Mouse (Mus musculus) ovary, postnatal 14 days (tissue): ENCODE measurements at regions not wholly inside any gene's neighbourhood (a gene's known extent, or its start where the extent isn't known, plus 50 kb on each side); places are given as distances from the start of the nearest gene placed in this dataset.

ENCODE experiments used
- DNase-seq: peaks from one replicate; pipeline ENCODE4 v3.0.0; 2022; ENCODE audit warnings: low spot score

DNA sequence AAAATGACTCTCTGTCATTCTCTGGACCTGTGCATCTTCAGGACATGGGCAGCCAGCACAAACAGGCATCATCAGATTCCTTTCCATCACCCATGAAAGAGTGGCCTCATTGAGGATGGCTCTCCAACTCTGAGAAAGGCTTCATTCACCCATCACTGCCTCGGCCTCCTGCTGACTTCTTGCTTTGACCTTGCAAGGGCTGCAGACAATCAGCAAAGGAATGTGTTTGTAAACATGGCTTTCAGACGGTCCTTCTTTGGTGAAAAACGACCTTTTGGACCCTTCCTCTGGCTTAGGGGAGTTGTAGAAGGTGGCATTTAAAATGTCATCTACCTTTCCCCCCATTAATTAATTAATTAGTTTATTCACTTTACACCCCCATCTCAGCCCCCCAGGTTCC, 134.3 kb downstream of the Moxd1 start:
- DNase-seq: no peak

DNA sequence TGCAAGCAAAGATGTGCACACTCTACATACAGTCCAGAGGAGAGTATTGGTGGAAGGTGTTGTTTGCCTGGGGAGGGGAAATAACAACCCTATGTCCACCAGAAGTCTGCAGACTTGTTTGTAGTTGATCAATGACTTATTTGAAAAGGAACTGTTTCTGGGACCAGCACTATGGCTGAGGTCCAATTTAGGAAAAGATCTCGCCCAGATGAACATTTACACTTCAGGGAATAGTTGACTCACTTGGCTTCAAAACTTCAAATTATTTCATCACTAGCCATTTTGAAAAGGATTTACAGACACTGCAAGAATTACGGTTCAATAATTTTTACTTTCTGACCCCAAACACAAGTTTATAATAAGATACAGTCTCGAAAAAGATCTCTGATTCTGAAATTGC, 138.1 kb downstream of the Moxd1 start:
- no peak for DNase-seq

DNA sequence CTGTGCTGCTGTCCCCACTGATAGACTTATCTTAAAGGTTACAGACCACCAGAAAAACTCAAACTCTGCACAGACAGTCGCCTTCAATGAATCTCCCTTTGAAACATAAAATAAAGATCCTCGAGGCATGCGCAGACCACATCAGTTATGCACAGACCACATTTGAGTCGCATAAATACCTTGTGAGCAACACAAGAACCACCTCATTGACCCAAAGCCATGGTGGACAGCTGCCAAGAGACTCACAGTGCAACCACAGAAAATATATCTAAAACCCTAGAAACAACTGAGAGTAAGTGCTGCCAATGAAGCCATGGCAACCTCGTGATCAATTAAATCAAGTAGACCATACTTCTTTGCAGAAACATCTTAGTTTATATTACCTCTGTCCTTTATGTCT, 142.1 kb downstream of the Moxd1 start:
- DNase-seq: no peak

DNA sequence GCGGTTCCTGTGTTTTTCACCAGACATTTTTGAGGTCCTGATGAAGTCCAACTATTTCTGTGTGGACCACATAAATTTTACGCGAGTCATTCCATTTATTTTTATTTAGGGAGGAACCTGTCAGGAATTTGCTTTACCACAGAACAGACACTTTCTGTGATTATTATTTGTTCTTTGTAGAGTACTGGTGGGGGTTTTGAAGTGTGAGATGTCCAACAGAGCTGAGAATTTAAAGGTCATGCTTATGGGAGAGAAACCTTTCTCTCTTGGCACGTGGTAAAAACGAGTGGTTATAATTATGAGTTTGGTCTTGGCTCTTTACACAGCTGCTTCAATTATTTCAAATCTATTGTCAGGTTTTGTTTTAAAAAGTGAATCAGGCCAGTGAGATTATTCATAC, 143.7 kb downstream of the Moxd1 start:
- no peak for DNase-seq

DNA sequence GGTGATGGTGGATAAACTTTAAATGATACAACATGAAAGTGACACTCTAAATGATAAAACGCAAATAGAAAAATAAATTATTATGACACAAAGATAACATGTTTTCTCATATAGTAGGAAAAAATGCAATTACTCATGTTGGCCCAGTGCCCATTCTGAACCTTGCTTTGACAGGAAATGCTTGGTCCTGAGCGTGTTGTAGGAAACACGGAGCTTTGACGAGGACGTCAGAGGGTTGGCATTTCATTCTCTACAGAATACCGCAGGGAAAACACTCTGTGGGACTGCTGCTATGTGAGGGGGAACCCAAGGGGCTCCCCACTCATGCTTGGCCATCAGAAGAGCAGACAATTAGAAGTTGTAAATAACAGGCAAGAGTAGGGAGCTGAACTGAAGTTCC, 150.6 kb downstream of the Moxd1 start:
- no peak for DNase-seq

DNA sequence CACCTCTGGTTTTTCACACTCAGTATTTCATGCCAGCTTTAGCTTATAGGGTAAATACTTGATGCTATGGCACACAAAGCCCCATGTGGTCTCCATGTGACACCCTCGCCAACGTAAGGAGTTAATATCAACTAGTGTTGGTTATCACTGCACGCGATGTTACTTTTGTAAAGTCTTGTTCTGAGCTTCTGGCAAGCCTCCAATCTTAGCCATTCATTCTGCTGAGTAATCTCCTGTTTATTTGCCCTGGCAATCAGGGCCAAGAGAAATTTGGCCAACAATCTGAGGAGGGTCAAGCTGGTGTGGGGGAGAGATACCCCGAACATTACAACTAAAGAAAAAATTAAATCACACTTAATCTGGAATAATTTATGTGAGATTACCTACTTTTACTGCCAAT, 156.0 kb downstream of the Moxd1 start:
- peak; percentile 31 for DNase-seq

DNA sequence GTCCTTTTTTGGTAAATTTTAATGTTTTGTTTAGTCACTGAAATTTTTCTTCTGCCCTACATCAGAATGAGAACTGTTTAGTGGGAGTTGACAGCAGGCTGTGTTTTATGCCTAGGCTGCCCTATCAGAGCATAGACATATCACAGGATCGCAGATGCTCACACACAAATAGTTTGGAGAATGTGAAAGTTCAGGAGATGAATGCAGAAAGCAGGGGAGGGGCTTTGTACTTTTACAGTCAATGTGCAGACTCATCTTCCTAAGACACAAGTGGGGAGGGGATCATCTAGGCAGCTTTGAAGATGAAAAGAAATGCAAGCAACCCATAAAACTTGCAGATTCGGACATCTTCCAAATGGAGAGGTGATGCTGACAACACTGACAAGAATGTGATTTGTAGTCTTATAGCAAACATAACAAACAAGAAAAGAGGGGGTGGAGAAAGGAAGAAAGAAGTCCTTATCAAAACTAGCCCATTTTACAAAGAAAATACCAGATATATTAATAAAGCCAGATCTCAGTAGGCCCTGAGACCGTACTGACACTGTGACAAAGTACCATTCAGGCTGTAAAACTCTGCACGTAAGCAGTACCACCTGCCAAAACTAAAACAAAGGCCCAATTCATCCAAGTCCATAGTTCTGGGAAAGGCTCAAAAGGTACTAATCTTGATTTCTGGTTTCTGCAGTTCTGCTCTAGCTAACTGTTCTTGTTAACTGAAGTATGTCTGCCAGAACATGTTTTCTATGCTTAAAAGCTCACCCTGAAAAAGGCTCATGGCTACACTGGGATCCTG, 157.4 kb downstream of the Moxd1 start:
- DNase-seq: no peak

DNA sequence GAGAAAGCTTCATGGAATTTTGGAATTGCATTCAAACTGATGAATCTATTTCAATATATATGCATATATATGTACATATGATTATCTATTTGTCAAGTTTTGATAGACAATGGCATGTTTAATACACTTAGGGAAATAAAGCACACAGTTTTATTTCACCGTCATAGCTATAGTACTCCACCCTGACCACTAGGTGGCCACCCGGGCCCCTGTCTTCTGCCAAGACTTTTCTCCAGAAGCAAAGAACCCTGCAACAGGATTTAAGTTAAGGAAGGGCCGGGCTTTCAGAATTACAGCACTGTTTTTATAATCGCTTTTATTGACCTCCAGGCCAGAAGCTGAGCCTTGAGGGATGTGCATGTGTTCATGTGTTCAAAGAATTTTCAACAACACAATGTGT, 158.6 kb downstream of the Moxd1 start:
- DNase-seq: no peak

DNA sequence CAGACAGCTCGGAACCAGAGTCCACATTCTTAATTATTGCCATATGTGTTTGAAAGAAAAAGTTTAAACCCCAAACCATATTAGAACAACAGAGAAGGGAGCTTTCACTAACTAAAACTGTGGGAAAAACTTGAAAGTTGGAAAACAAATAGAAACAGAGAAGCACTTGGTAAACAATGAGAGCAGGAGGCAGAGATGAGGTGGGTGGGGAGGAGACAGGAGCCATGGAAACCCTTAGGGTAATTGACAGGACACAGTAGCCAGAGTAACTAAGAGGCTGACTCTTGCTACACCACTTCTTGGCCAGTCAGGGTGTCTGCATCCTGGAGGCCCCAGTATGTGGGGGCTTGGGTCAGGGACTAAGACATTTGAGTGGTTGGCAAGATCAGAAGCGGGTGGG, 160.7 kb downstream of the Moxd1 start:
- DNase-seq: no peak

DNA sequence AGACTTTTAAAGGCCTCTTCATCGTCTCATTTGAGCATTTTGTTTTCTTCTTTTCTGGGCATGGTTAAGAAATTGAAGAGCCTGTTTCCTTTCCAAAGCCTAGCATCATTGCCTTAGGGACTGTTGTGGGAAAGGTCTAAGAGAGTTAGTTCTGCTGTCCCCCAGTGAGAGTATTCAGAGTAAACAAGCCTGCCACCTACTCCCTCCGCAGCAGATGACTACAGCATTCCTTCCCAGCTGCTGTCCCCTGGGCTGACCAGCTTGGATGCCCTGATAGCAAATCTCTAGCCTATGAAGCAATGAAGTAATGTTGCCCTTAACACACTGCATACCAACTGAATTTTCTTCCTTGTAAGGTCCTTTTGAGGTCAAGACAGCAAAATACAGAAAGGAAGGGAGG, 164.9 kb downstream of the Moxd1 start:
- no peak for DNase-seq

DNA sequence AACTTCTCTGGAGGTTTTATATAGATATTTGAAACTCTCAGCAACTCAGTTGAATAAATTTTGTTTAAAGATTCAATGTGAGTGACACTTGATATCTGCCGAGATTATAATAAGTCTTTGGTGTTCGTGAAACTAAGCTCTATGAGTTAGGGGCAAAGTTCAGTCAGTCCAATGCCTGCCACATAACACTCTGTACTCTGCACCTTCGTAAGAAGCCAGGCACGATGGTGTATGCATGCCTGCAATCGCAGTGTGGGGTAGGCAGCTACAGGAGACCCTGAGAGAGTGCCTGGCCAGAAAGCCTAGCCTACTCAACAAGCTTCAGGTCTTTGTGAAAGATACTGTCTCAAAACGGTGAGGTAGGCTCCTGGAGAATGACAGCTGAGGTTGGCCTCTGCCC, 167.7 kb downstream of the Moxd1 start:
- no peak for DNase-seq

DNA sequence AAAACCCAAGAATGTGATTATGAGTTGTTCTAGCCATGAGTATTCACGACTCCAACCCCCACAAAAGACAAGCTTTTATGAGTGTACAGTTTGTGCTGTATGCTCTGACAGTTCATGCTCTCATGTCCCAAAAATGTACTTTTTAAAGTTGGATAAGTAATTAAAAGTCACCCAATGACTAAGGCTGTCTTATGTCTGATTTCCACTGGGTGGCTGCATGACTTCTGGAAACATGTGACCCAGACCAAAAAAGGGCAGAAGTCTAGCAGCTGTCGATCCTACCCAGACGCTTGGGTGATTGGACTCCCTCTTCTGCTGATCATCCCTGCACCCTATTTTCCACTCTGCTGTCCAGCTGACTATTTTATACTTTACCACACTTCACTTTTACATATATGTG, 168.7 kb downstream of the Moxd1 start:
- no peak for DNase-seq

DNA sequence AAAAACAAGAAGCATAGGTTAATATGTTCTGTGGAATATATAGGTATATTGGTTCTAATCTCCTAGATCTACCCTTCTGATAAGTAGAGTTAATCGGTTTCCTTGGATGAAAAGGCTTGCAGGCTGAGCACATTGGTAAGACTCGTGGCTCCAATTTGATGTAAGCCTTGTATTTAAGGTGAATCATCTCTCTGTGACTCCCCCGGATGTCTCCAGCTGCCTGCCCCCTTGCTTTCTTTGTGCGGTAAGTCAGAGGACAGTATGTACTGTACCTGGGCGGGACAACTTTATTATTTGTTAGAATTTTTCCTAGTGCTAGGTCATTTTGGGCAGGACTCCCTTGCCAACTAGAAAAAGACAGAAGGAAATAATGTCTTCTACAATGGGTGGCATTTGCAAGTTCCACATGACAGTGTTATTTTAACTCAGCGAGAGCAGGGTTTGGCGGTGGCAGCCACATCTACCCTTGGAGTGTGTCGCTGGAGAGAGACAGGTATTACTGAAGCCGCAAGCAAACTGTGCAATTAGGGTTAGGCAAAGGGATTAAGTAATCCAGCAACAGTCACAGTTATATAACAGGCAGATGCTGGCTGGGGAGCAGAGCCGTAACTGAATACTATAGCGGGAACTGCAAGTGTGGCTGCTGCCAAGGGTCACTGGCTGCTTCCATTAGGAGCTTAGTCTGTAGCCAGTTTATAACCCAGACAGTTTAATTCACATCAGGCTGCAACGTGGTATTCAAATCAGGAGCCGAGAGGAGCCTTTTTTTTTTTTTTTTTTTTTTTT, 172.9 kb downstream of the Moxd1 start:
- no peak for DNase-seq

DNA sequence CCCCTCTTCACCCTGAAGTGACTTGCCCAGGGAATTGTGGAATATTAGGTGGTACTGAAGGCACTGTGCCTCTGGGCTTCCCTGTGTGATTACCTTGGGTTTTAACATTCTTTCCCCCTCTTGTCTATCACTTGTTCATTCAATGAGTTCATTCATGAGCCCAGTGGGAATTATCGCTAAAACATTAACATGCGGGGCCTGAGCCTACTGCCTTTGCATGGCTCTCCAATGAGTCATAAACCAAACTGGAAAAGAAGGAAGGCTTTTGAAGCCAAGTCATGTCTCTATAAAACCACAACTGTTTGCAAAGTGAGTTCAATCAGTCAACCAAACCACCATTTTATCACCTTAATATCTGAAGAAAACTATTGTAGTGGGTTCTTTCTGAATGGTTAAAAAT, 173.8 kb downstream of the Moxd1 start:
- DNase-seq: no peak

DNA sequence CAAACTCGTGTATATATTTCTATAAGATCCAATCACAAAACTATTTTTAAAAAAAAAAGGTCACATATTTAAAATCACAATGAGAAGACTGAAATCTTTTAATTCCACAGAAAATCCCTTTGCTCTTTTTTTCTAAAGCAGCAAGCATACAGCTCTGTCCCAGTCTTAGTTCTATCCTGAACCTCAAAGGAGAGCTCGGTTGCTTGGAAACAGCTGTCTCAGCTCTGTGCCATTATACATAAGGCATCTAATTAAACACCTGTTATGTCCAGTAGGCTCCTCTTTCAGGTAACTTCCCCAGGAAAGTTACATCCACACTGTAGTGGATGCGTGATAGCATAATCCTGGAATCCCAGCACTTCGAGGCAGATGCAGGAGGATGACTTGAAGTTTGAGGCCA, 181.5 kb downstream of the Moxd1 start:
- DNase-seq: no peak

DNA sequence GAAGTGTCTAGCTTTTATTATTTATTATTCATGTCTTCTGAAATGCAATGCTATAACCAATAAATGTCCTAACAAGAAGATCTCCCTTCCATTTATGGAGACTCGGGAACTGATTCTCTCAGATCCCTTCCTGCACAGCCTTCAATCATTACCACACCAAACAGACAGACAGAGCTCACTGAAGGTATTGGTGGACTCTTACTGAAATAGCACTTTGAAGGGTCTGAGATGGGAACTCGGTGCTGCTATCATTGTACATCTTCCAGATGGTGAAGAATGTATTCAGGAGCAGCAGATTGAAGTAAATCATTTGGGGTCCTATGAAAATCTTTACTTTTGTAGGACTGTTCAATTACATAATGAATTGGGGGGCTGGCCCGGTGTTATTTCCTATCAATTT, 183.6 kb downstream of the Moxd1 start:
- no peak for DNase-seq

DNA sequence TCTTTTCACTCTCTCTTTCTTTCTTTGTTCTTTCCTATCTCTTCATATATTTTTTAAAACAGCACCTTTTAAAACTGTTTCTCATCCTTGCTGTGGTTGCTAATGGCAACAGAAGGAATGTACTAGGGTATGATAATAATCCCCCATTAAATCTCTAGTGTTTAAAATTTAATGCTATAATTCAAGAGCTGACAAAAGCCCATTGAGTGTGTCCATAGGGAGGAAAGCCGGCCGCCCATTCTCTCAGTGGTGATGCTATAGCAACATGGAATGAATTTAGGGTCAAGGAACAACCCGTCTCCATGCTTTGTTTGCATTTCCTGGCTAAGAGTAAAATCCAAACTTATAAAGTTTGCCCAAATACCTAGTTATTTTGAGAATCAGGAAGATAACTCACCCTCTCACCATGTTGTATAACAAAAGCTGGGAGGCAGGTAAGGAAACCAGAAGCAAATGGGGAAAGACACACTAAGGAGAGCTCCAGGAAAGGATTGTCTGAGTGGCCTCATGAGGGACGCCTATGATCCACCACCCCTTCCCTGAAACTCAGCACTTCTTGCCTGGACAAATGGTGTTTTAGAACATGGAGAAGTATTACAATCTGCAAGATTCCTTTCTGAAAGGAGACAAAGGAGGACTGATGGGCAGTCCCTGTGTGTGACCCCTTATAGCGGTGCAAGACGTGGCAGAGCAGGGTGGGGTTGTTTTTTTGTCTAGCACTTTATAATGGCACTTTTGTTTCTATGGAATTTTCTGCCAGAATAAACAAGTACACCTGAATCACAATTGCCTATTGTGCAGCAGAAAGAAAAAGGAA, 184.3 kb downstream of the Moxd1 start:
- no peak for DNase-seq

DNA sequence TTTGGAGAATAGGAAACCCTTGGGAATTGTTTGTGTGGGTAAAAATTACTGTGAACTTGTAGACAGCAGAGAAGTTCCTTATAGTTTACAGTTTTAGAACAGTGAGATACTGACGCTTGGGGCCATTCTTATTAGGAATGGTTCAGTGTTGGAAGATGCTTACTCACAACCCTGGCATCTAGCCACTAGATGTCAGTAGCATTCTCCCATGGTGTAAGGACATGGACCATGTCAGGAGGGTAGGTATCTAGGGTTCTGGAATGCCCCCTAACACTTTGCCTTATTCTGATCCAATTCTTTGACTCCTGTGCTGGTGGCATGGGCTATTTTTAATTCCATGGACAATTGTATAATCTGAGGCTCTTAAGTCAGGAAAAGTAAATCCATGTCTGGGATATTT, 185.3 kb upstream of the Ccn2 start:
- DNase-seq: no peak

DNA sequence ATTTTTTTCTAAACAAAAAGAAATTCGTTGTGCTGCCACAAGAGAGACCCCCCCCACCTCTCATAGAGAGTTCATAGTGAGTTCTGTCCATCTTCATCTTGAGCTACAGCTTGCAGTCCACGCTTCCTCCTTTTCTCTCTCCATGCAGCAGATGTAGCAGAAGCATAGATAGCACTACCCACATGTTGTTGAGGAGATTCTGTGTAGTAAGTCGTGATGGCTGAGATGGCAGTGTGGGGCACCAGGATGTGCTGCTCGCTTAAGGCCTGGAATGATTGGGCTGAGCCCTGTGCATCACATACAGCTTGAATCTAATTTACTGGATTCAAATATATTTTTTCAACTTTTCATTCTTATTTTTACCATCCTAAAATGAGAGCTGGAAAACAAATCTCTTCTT, 184.4 kb upstream of the Ccn2 start:
- DNase-seq: no peak

DNA sequence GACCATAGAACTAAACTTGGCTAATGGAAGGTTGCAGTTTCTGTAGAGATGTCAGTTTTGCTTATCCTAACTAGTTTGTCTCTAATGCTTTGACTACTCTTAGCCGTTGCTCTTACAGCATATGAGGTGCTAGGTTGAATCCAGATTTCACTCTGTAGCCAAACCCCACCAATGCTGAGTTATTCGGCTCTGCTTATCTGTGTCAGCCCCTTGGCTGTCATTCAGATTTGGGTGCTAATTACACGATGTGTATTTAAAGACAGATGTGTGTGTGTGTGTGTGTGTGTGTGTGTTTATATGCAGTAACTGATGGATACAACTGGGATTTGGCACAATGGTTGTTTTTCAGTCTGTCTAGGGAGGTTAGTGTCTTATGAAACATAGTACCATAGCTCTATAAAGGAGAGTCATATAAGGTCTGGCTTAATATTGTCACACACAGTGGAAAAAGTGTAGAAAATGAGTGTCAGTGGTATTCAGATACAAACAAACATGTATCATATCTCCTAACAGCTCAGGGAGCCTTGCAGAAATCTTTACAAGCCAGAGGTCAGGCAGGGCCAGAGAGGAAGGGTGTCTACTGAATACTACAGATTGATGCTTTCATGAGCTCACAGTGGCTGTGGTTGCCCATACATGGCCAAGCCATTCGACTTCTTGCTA, 172.6 kb upstream of the Ccn2 start:
- no peak for DNase-seq

DNA sequence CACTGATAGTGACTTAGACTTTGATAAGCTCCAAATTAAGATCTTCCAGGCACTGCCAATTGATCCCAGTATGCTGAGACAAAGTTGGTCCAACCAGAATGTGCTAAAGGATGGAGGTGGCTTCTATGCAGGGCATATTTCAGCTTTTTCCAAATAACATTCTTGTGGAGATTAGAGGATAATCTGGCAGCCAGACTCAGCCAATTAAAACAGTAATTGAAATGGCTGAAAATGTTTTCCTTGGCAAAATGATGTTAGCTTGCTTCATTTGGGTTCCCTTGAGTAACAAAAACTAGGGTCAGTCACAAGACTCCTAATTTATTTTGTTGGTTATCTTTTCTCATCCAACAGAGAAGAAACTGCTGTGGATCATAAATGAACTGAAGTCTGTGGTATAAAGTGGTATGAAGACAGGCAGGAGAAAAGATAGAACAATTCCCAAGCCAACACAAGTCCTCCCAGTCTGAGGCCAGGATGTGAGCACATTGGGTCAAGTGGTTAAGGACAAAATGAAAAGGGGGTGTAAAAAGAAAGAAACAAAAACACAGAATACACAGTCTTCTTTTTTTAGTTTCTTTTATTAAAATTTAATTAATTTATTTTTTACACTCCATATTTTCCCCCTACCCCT, 161.4 kb upstream of the Ccn2 start:
- DNase-seq: no peak

DNA sequence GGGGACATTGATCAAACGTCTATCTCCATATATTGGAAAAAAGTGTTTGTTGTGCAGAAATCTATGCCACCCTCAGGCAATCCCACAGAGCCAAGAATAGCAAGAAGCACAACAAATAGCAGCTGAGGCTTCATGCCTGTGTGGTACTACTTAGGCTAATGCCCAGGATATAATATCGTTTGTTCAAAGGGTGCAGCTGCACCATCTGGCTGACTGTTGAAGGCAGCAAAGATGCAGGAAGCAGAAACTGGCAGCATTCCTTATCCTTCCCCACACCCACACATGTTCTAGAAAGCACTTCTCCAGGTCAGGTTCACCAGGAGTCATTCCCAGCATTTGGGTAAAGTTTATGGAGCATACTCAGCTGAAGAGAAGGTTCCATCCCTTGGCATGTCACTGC, 158.1 kb upstream of the Ccn2 start:
- DNase-seq: no peak
